Mouse (Mus musculus): ENCODE data around the gene Ttc25.
"Not testable (repeated sequence)": the region's sequence is repeated elsewhere in the genome, so short reads cannot be mapped to it uniquely, and the experiment has no call there.

Ttc25 gene

GRCm38 (mm10) chr11:100528375-100529165, 16.8 kb upstream of the Ttc25 start:
- DNase-seq (ENCODE audit: low spot score), result no peak

DNA sequence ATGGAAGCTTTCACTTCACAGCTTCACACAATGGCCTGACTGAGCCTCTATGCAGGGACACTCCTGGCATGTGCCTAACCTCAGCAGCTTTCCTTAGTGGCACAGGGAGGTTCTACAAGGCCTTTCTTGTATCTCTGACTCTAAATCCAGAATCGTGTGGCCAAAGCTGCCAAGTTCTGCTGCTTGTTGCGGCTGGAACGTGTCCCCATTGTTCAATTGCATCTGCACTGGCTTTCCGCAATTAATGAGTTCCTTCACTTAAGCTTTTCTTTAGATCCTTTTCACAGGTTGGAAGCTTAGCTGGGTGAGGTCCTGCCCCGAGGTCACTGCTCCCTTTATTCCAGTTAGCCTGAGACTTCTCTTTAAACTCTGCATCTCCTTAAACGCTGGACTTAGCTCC, 11.5 kb upstream of the Ttc25 start:
- no peak for DNase-seq (ENCODE audit: low spot score)

DNA sequence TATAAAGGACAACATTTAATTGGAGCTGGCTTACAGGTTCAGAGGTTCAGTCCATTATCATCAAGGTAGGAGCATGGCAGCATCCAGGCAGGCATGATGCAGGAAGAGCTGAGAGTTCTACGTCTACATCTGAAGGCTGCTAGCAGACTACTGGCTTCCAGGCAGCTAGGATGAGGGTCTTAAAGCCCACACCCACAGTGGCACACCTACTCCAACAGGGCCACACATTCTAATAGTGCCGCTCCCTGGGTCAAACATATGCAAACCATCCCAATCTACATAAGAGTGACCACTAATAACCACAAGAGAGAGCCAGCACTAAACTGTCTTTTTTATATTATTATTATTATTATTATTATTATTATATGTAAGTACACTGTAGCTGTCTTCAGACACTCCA, 11.0 kb upstream of the Ttc25 start:
- not testable (repeated sequence) for DNase-seq (ENCODE audit: low spot score)

- DNase-seq (ENCODE audit: low spot score), result not testable (repeated sequence)
Observed at GRCm38 (mm10) chr11:100534821-100535220, 10.6 kb upstream of the Ttc25 start.

DNA sequence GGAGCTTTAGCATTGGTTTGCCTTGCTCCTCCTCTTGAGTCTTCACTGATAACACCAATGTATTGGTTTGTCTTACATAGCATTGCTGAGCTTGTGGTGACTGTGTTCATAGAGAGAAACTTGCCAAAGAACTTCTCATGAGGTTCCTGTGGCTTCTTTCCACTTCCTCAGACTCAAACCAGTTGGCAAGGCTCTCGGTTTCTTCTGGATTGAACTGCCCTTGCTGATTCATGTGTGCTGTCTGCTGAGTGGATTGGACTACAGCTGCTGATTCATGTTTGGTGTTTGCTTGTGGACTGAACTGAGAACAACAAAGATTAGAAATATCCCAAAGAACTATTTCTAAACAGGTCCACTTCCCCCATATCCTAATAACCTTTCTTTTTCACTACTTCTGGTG, 9.4 kb upstream of the Ttc25 start:
- DNase-seq (ENCODE audit: low spot score), result no peak

GRCm38 (mm10) chr11:100536466-100536865, 8.9 kb upstream of the Ttc25 start:
- DNase-seq (ENCODE audit: low spot score), result no peak

GRCm38 (mm10) chr11:100540966-100541365, 4.4 kb upstream of the Ttc25 start:
- DNase-seq (ENCODE audit: low spot score), result no peak

- no peak for DNase-seq (ENCODE audit: low spot score)
Observed at GRCm38 (mm10) chr11:100541577-100541976, 3.8 kb upstream of the Ttc25 start.

DNA sequence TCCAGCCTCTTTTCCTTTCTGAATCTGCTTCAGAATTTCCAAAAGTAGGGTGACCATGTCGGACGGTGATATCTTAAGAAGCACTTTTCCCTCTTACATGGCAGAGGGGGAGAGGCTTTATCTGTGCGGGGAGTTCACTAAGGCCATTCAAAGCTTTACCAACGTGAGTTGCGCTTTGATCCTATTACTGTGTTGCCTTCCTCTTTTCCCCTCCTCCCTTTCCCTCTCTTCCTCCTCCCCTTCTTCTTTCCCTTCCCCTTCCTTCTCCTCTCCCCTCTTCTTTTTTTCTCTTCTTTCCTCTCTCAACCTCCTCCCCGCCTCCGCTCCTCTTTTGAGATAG, 309 bp downstream of the Ttc25 start:
- DNase-seq (ENCODE audit: low spot score), result no peak

- DNase-seq (ENCODE audit: low spot score), result no peak
Observed at GRCm38 (mm10) chr11:100546955-100547354, 1.5 kb downstream of the Ttc25 start.

GRCm38 (mm10) chr11:100548141-100548540, 2.7 kb downstream of the Ttc25 start:
- DNase-seq (ENCODE audit: low spot score), result no peak

- DNase-seq (ENCODE audit: low spot score), result no peak
Observed at GRCm38 (mm10) chr11:100549466-100549865, 4.1 kb downstream of the Ttc25 start.

- DNase-seq (ENCODE audit: low spot score), result no peak
Observed at GRCm38 (mm10) chr11:100550101-100550500, 4.7 kb downstream of the Ttc25 start.

- DNase-seq (ENCODE audit: low spot score), result no peak
Observed at GRCm38 (mm10) chr11:100552842-100553241, 7.4 kb downstream of the Ttc25 start.

GRCm38 (mm10) chr11:100555583-100555982, 10.2 kb downstream of the Ttc25 start:
- DNase-seq (ENCODE audit: low spot score), result peak; percentile 61

DNA sequence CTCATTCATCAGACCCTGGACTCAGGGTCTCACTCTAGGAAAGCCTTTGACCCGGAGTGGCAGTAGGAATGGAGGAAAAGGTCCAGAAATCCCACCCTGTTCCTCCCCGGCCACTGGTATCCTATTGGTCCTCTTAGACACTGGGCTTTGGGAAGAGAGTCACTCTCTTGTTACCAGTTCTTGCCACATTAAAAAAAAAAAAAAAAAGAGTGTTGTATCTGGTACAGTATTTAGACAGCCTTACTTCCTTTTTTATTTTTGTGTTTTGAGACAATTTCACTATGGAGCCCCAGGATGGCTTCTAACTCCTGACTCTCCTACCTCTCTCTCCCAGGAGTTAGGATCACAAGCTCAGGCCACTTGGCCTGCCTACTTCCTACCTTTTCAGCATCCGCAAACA, 12.2 kb downstream of the Ttc25 start:
- no peak for DNase-seq (ENCODE audit: low spot score)

DNA sequence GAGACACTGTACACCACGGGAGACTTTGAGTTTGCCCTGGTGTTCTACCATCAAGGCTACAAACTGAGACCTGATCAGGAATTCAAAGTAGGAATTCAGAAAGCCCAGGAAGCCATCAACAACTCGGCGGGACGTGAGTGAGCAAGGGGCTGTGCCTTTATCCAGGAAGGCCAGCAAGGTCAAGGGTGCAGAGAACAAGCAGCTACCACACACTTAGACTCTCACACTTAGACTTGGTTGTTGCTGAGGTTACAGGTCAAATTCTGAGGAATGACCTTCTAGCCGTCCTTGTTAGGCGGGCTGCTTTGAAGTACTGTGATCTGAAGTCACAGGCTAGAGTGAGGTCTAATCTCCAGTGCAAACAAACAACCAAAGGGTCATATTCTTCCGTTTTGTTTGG, 14.1 kb downstream of the Ttc25 start:
- no peak for DNase-seq (ENCODE audit: low spot score)

DNA sequence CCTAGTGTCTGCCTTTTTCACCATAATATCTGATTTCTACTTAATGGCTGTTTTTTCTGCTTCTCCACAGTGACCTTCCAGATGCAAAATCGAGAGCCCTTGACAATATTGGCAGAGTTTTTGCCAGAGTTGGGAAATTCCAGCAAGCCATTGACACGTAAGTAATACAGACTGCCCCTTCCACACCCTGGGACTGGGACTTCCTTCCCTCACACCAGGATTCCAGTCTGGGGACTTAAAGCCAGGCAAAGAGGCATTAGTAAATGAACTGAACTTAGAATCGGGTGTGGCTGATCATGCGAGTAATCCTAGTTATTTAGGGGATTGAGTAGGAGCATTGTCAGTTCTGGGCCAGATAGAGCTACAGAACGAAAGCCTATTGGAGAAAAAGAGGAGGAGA, 16.3 kb downstream of the Ttc25 start:
- DNase-seq (ENCODE audit: low spot score), result no peak

GRCm38 (mm10) chr11:100564297-100564696, 18.9 kb downstream of the Ttc25 start:
- no peak for DNase-seq (ENCODE audit: low spot score)

GRCm38 (mm10) chr11:100564703-100565102, 19.3 kb downstream of the Ttc25 start:
- DNase-seq (ENCODE audit: low spot score), result no peak

DNA sequence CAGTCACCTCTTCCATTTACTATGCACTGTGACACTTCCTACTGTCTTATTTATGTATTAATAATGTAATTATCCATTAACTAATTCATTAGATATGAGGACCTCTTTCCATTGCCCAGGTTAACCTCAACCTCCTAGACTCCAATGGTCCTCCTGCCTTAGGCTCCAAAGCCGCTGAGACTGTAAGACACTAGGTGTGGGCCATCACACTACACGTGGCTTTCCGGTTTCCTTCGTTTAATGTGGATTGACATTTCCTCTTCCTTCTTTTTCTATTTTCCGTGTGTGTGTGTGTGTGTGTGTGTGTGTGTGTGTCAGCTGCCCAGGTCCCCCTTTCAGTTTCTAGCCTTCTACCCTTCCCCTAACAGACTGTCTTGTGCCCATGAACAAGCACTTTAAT, 21.8 kb downstream of the Ttc25 start:
- DNase-seq (ENCODE audit: low spot score), result no peak

DNA sequence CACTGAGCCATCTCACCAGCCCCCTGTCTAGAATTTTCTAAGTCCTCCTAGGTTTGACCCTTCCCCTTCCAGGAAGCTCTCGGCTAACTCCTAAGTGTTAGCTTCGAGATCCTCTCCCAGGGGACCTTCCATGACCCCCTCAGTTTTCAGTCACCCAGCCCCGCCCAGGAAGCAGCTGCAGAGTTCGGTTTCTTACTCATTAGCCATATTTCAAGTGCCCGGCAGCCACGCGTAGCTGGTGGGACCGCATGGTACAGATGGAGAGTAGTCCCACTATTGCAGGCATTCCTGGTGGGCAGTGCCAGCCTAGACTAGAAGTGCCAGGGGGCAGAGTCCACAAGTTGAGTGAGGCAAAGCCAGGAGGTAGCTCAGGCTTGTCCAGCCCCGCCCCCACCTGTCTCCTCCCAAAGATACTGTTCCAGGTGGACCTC, 22.4 kb downstream of the Ttc25 start:
- DNase-seq (ENCODE audit: low spot score), result no peak

- DNase-seq (ENCODE audit: low spot score), result no peak
Observed at GRCm38 (mm10) chr11:100568692-100569091, 23.3 kb downstream of the Ttc25 start.

- no peak for DNase-seq (ENCODE audit: low spot score)
Observed at GRCm38 (mm10) chr11:100569789-100570188, 24.4 kb downstream of the Ttc25 start.

All from c-Kit-positive CD71-positive TER-119-positive erythroid progenitor cells, embryonic 14.5 days (primary cell).